Mouse (Mus musculus): ENCODE data around the gene Rarres2. TPM values are rescaled to one million over a fixed set of nuclear protein-coding genes. Genes with fewer than 3 reads are reported as not detected.
"Not testable (repeated sequence)": the region's sequence is repeated elsewhere in the genome, so short reads cannot be mapped to it uniquely, and the experiment has no call there.

The Rarres2 gene
- polyA plus RNA-seq, 1 experiment: 28.8 TPM

DNA sequence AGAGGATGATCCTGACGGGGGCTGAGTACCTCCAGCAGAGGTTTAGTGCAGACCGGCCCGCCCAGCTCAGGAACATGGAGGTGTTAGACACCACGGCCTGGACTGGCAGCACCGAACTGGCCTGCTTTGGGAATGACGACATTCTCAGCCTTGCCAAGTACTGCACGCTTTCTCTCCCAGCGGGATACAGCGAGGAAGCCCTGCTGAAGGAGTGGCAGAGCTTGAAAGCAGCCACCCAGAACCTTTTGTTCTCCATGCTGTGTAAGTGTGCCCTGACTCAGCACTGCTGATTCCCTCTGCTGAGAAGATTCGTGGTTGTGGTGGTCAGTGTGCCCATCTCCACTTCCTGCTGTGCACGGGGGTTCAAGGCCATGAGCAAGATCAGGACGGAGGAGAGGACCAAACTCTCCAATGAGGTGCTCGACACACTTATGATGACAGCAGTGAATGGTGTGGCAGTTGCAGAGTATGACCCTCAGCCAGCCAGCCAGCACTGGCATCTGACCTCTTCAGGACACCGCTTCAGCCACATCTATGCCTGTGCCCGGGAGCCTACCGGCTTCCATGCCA lies 42.6 kb downstream of the Rarres2 start:
- Histone ChIP-seq H3K4me1 (replicated peaks; ENCODE audit: control insufficient read depth, insufficient read depth, low read length) (no peaks in the 10 kb centered on the region), H3K27me3 (ENCODE audit: control insufficient read depth, insufficient read depth, low read length) (no peaks in the 10 kb centered on the region), H3K27ac (ENCODE audit: control insufficient read depth, insufficient read depth, low read length) (no peak overlapping the region), H3K36me3 (ENCODE audit: control insufficient read depth, insufficient read depth, low read length) (no peaks in the 10 kb centered on the region), H3K4me3 (ENCODE audit: control insufficient read depth, insufficient read depth, low read length) (no peak overlapping the region)
- DNase-seq: no peak
- WGBS: 76% methylated on average over 16 of the region's 16 CpGs
- no peak for TF ChIP-seq POLR2A (IDR thresholded peaks at IDR 0.05; ENCODE audit: control insufficient read depth, extremely low read depth, insufficient read depth, low read length, poor library complexity)
- no peak for TF ChIP-seq CTCF (IDR thresholded peaks at IDR 0.05; ENCODE audit: borderline replicate concordance, control insufficient read depth, extremely low read depth, insufficient read depth, low read length, poor library complexity)

DNA sequence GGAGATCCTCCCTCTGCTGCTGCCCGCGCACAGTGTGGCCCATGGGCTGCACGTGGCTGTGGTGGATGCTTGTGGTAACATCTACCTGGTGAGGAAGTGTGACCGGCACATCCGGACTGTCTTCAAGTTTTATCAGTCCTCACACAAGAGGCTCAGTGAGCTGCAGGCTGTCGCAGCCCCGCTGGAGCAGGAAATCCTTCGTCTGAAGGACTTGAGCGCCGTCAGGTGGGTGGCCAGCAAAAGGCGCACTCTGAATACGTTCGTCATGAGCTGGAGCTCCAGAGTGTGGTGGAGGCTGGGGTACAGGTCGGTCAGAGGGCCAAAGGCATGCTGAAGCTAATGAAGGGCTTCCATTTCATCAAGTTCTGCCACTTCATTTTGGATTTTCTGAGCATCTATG lies 43.3 kb downstream of the Rarres2 start:
- WGBS: 35% methylated on average over 14 of the region's 14 CpGs
- Histone ChIP-seq H3K27me3 (ENCODE audit: control insufficient read depth, insufficient read depth, low read length) (no peaks in the 10 kb centered on the region), H3K4me1 (replicated peaks; ENCODE audit: control insufficient read depth, insufficient read depth, low read length) (no peaks in the 10 kb centered on the region), H3K36me3 (ENCODE audit: control insufficient read depth, insufficient read depth, low read length) (no peaks in the 10 kb centered on the region), H3K4me3 (ENCODE audit: control insufficient read depth, insufficient read depth, low read length) (no peak overlapping the region), H3K27ac (ENCODE audit: control insufficient read depth, insufficient read depth, low read length) (no peak overlapping the region)
- DNase-seq: no peak
- TF ChIP-seq CTCF (IDR thresholded peaks at IDR 0.05; ENCODE audit: borderline replicate concordance, control insufficient read depth, extremely low read depth, insufficient read depth, low read length, poor library complexity) (0 out of 2 replicates have a peak, but pooled peaks have one; percentile 17), POLR2A (IDR thresholded peaks at IDR 0.05; ENCODE audit: control insufficient read depth, extremely low read depth, insufficient read depth, low read length, poor library complexity) (no peak)

DNA sequence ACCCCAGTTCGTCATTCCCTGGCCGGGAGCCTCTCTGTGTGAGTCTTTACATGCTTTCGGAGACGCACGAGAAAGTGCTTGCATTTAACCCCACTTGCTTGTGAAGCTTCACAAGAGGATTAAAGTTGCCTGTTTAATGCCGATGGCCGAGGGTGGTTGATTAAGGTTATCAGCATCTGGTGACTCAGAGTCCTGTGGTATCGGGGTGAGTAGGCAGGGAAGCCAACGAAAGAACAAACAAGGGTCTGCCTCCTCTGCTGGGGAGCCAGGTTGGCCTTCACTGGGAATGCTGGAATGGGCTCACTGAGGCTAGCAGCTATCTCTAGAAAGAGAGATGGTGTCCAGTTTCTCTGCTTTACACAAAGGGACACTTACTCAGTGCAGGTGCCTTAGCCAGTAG lies 44.7 kb downstream of the Rarres2 start:
- no peaks in the 10 kb centered on the region for H3K36me3 ChIP-seq (ENCODE audit: control insufficient read depth, insufficient read depth, low read length)
- no peaks in the 10 kb centered on the region for H3K27me3 ChIP-seq (ENCODE audit: control insufficient read depth, insufficient read depth, low read length)
- no peaks in the 10 kb centered on the region for H3K4me1 ChIP-seq (replicated peaks; ENCODE audit: control insufficient read depth, insufficient read depth, low read length)
- WGBS: 99% methylated on average over 9 of the region's 9 CpGs
- no peak for DNase-seq
- H3K4me3 ChIP-seq (ENCODE audit: control insufficient read depth, insufficient read depth, low read length): no peak overlapping the region
- TF ChIP-seq CTCF (IDR thresholded peaks at IDR 0.05; ENCODE audit: borderline replicate concordance, control insufficient read depth, extremely low read depth, insufficient read depth, low read length, poor library complexity) (no peak), POLR2A (IDR thresholded peaks at IDR 0.05; ENCODE audit: control insufficient read depth, extremely low read depth, insufficient read depth, low read length, poor library complexity) (no peak)
- no peak overlapping the region for H3K27ac ChIP-seq (ENCODE audit: control insufficient read depth, insufficient read depth, low read length)

DNA sequence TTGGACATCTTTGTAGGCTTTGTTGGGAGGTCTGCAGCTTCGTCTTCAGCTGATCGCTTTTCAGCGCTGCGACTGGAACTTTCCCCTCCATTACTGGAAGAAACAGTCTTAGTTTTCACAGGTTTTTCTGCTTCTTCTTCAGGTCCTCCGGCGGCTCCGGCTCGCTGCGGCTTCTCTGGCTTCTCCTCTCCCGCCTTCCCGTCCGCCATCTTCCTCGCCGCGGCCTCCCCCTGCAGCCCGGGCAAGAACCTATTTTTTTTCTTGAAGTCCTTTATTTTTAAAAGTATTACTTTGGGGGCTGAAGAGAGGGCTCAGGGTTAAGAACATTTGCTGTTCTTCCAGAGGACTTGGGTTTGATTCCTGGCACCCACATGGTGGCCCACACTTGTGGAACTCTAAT lies 47.7 kb downstream of the Rarres2 start:
- not testable (repeated sequence) for DNase-seq; H3K4me1 ChIP-seq (replicated peaks; ENCODE audit: control insufficient read depth, insufficient read depth, low read length); H3K27ac ChIP-seq (ENCODE audit: control insufficient read depth, insufficient read depth, low read length); H3K4me3 ChIP-seq (ENCODE audit: control insufficient read depth, insufficient read depth, low read length); H3K27me3 ChIP-seq (ENCODE audit: control insufficient read depth, insufficient read depth, low read length); H3K36me3 ChIP-seq (ENCODE audit: control insufficient read depth, insufficient read depth, low read length)
- WGBS: 98% methylated on average over 16 of the region's 16 CpGs

Other genes with a start within 250 kb of the Rarres2 start
- gene Krba1, start 177.2 kb downstream of the Rarres2 start, polyA plus RNA-seq (2012; rRNA removed): 71.9 and 73.5 TPM in 2 replicates
- gene Zfp467, start 127.0 kb downstream of the Rarres2 start, polyA plus RNA-seq (2012; rRNA removed): 29.4 and 30.2 TPM in 2 replicates
- gene Sspo, start 124.6 kb downstream of the Rarres2 start, polyA plus RNA-seq (2012; rRNA removed): 29.3 and 35.4 TPM in 2 replicates
- gene Atp6v0e2, start 35.2 kb downstream of the Rarres2 start, polyA plus RNA-seq (2012; rRNA removed): 3.3 and 4.7 TPM in 2 replicates
- gene Lrrc61, start 18.0 kb downstream of the Rarres2 start, polyA plus RNA-seq (2012; rRNA removed): 41.4 and 58.7 TPM in 2 replicates
- gene Gm45021, start 16.8 kb upstream of the Rarres2 start, polyA plus RNA-seq (2012; rRNA removed): not detected in 2 replicates
- gene Repin1, start 21.1 kb upstream of the Rarres2 start, polyA plus RNA-seq (2012; rRNA removed): 35.3 and 40.2 TPM in 2 replicates
- not detected in 2 replicates for gene Gm44965, start 21.2 kb upstream of the Rarres2 start, polyA plus RNA-seq (2012; rRNA removed)
- gene Zfp775, start 29.3 kb upstream of the Rarres2 start, polyA plus RNA-seq (2012; rRNA removed): 8.2 and 10.2 TPM in 2 replicates
- gene AI854703, start 54.0 kb upstream of the Rarres2 start, polyA plus RNA-seq (2012; rRNA removed): 1.5 and 1.7 TPM in 2 replicates
- gene Gimap8, start 74.4 kb upstream of the Rarres2 start, polyA plus RNA-seq (2012; rRNA removed): 26.6 and 29.8 TPM in 2 replicates
- gene Gimap9, start 103.3 kb upstream of the Rarres2 start, polyA plus RNA-seq (2012; rRNA removed): 42.5 and 49.6 TPM in 2 replicates
- 43.0 and 64.0 TPM in 2 replicates for gene Gimap4, start 111.8 kb upstream of the Rarres2 start, polyA plus RNA-seq (2012; rRNA removed)
- gene Gimap6, start 135.4 kb upstream of the Rarres2 start, polyA plus RNA-seq (2012; rRNA removed): 72.9 and 82.4 TPM in 2 replicates
- 0.36 and 0.88 TPM in 2 replicates for gene Gm28053, start 145.8 kb upstream of the Rarres2 start, polyA plus RNA-seq (2012; rRNA removed)
- 3.8 and 6.3 TPM in 2 replicates for gene Gimap7, start 145.8 kb upstream of the Rarres2 start, polyA plus RNA-seq (2012; rRNA removed)
- 94.7 and 98.1 TPM in 2 replicates for gene Gimap1, start 166.3 kb upstream of the Rarres2 start, polyA plus RNA-seq (2012; rRNA removed)
- gene Gimap5, start 173.4 kb upstream of the Rarres2 start, polyA plus RNA-seq (2012; rRNA removed): 34.0 and 35.3 TPM in 2 replicates
- 48.2 and 61.3 TPM in 2 replicates for gene Gimap3, start 198.1 kb upstream of the Rarres2 start, polyA plus RNA-seq (2012; rRNA removed)